Mouse (Mus musculus) skeletal muscle tissue, adult 2 months (tissue): Measurements from ENCODE around the gene Lmod1.

Source experiments
- DNase-seq: peaks from one replicate; pipeline ENCODE4 v3.0.0-alpha.2; 2012; ENCODE audit warnings: low read depth, low spot score

Lmod1 gene

DNA sequence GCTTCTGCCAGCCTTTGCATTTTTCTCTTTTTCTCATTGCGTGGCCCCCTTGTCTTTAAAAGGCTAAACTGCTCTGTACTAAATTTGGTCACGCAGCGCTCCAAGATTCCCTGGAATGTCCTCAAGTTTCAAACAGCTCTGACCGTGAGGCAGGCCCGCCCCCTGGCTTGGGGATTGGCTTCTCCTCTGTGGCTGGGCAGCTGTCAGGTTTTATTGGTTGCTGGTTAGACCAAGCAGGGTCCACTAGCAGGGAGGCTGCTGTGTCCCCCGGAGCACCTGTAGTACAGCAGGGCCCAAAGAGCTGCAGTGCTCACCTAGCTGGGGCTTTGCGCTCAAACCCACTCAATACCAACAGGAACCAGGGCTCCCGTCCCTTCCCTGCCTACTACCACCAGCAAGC, at the start of gene Lmod1:
TSS of gene Lmod1 (plus strand) at position 237 of the 400 bp plus-strand sequence.
- DNase-seq, result peak; percentile 48

- DNase-seq, result peak; percentile 73
Observed at GRCm38 (mm10) chr1:135280646-135281045, 44.0 kb upstream of the Lmod1 start.

- DNase-seq, result no peak
Observed at GRCm38 (mm10) chr1:135281841-135282240, 42.8 kb upstream of the Lmod1 start.

- peak; percentile 48 for DNase-seq
Observed at GRCm38 (mm10) chr1:135282536-135283286, 41.9 kb upstream of the Lmod1 start.

- DNase-seq, result peak; percentile 16
Observed at GRCm38 (mm10) chr1:135283287-135283825, 41.3 kb upstream of the Lmod1 start.

GRCm38 (mm10) chr1:135283826-135284291, 40.7 kb upstream of the Lmod1 start, which contains the start of gene Rnpep:
TSS of gene Rnpep (minus strand) at chr1:135284084.
- DNase-seq, result peak; percentile 37

GRCm38 (mm10) chr1:135286311-135286710, 38.3 kb upstream of the Lmod1 start:
- no peak for DNase-seq

DNA sequence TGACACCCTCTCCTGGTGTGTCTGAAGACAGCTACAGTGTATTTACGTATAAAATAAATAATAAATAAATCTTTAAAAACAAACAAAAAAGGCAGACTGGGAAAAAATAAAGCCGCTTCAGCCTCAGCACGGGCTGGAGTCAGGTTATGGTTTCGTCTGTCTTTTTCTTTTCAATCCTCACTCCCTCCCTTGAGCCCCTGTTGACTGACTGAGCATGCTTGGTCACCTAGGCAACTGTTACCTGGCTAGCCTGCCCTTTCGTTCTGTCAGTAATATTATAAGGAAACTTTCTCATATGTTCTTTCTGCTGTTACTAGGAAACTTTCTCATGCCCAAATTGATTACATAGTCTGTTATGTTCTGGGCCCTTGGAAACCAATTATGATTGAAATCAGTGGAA, 33.7 kb upstream of the Lmod1 start:
- DNase-seq, result no peak

DNA sequence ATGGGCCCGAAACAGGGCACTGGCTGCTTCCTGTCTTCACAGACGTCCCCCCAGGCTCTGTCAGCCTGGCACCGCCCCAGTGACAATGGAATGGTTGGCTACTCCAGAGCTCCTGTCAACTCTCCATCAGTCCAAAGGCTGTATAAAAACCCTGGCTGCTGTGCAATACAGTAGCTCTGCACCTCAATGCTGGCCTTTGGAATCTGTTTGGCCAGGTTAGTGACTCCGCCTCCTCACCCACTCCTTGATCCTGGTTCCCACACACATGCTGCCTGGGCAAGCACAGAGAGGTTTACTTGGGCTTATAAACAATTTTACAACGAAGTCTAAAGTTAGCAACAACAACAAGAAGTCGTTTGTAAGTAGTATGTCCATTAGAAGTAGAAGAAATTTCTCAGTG, 13.3 kb upstream of the Lmod1 start:
- no peak for DNase-seq

DNA sequence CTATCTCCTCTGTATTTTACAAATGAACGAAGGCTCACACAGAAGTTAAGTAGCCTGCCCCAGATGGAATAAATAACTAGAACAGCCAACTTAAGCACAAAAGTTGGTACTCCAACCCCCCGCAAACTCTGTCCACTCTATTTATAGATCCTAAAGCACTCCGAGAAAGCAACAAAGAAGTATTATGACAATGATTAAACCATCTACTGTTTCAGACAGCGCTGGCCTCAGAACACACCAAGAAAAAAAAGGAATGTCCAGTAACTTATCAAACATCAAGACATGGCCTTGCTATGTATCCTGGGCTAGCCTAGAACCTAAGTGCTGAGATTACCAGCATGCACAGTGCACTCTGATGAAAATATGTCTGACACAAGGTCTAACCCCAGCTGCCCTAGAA, 12.4 kb upstream of the Lmod1 start:
- DNase-seq, result no peak

DNA sequence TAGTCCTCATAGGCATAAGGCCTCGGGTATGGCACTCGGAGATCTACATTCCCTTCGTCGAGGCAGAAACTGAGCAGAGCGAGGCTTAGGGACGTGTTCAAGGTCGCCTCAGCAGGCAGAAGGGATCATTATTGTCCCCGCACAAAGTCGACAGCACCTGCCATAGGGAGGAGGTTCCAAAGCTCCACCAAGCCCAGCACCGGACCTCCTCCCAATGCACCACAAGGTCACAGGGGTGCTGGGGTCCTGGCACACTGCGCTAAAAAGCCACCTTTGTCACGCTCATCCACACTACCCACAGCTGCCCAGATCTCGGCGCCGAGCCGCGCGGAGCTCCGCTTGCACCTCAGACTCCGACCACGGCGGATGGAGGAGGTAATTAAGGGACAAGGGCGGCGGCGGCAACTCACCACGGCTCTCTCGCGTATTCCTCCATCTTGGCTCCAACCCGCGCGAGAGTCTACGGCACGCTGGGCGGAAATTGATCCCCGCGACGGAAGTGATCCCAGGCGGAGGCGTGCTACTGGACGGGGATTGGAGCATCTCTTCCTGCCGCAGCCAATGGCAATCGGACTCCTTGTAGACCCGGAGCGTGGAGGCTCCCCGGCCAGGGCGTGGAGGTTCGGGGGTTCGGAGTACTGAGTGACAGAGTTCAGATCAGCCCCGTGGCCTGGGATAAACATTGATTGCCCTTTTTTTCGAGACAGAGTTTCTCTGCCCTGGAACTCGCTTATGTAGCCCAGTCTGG, 11.1 kb upstream of the Lmod1 start, which contains the start of gene Timm17a:
TSS of gene Timm17a (minus strand) at position 495 of the 748 bp plus-strand sequence.
- peak; percentile 93 for DNase-seq

DNA sequence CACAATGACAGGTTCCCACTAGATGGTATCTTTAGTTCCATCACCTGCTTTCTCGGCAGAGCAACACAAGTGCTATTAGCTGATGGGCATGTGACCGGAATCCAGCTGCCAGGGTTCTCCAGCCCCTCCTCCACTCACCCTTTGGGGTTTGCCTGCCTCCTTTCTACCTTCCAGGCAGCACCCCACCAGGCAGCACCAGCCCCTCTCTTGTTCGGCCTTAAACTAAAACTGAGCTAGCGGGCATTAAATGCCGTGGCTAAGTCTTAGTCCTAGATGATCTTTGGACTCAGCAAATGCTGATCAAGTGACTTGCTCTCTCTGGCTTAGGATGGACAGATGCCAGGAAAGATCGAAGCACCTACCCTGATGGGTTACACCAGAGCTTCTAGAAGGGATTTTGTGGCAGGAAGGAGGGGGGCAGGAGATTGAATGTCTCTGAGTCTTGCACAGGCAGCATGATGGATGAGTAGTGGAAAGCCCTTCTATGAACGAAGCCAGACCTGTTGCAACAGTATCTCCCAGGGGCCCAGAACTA, 1.2 kb upstream of the Lmod1 start:
- DNase-seq, result peak; percentile 74

DNA sequence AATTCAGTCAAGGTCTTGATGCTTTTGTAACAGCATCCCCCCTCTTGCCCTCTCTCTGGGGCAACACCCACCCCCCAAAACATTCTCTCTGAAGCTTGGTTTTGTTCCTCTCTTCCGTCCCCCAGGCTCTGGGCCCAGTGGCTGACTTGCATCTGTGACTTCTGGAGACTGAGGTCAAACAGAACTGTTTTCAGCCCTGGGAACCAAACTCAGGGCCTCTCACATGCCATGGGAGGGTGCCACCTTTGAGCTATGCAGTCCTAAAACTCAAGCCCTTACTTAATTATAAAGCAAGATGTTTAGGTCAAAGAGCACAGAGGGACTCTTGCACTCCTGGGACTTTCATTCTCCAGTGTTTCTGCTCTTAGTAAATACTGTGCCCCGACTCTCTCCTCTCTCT, 1.3 kb downstream of the Lmod1 start:
- DNase-seq, result no peak

DNA sequence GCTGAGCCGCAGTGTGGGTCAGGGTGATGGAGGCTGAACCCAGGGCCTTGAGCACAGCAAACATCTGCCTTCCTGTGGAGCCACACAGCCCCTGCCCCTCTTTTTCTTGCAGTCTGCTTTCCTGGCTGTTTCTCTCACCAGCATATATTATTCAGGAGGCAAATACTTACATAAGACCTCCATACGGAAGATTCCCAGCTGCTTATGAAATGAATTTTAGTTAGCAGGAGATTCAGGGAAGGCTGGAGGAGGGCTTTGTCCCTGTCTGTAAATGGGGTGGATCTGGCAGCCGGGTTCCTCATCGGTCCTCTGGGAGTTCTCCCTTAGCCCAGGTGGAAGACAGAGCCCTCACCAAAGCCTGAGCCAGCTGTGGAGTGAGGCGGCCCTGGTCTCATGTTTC, 3.8 kb downstream of the Lmod1 start:
- DNase-seq, result no peak

- DNase-seq, result no peak
Observed at GRCm38 (mm10) chr1:135330578-135330977, 6.0 kb downstream of the Lmod1 start.

- peak; percentile 38 for DNase-seq
Observed at GRCm38 (mm10) chr1:135341947-135342346, 17.3 kb downstream of the Lmod1 start.

- DNase-seq, result no peak
Observed at GRCm38 (mm10) chr1:135344026-135344425, 19.4 kb downstream of the Lmod1 start.

GRCm38 (mm10) chr1:135346891-135347290, 22.3 kb downstream of the Lmod1 start:
- DNase-seq, result no peak

- DNase-seq, result no peak
Observed at GRCm38 (mm10) chr1:135347498-135348169, 23.0 kb downstream of the Lmod1 start.

DNA sequence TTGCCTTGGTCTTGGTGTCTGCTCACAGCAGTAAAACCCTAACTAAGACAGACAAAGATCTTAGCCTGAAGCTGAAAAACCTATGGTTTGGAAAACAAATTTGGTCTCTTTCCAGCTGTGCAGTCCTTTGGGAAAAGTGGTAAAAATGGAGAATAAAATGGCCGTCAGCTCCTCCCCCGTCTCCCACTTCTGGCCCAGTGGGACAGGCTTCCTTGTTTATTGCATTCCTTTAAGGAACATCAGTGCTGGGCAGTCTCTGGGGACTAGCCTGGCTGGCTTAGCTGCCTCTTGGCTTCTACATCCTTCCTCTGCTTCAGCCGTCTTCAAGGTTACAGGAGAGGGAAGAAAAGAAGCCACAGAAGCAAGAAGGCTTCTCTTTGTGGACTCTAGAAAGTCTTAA, 27.3 kb downstream of the Lmod1 start:
- DNase-seq, result peak; percentile 82

DNA sequence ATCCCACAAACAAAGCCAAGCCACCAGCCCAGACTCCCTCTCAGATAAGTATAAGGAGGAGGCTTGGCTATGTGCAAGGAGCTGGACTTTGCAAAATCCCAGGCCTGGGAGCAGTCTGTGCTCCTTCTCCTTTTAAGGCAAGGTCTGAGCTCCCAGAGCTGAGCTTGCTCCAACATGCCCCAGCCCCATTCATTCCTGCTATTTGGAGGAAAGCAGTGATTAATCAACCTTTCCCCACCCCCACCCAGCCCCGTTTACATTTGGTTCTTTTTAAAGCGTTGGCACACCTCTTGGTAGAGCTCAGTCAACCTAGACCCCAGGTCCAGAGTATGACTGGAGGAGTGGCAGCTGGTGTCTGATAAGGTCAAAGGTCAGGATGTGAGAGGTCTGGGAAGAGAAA, 34.5 kb downstream of the Lmod1 start:
- no peak for DNase-seq

GRCm38 (mm10) chr1:135361491-135361890, 36.9 kb downstream of the Lmod1 start:
- no peak for DNase-seq
